Mouse (Mus musculus): ENCODE measurements at regions not wholly inside any gene's neighbourhood (a gene's known extent, or its start where the extent isn't known, plus 50 kb on each side); places are given as distances from the start of the nearest gene placed in this dataset.

DNA sequence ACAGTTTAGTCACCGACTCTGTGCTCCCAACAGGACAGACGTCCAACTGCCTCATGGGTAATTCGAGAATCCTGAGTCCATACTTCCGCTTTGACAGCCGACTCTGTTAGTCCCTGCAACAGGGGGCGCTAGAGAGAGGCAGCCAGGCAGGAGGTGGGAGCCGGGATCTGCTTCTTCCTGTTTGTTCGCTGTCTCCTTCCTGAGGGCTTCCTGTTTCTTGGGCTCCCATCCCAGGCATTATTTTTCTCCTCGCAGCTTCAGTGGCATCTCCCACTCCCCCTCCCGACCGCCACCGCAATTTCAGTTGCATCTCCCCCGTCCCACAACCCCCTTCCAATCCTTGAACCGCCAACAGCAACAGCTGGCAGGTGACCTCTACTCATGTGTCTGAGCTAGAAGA lies 211.1 kb downstream of the Xxylt1 start:
- DNase-seq (ENCODE audit: low read depth, low spot score), result no peak

DNA sequence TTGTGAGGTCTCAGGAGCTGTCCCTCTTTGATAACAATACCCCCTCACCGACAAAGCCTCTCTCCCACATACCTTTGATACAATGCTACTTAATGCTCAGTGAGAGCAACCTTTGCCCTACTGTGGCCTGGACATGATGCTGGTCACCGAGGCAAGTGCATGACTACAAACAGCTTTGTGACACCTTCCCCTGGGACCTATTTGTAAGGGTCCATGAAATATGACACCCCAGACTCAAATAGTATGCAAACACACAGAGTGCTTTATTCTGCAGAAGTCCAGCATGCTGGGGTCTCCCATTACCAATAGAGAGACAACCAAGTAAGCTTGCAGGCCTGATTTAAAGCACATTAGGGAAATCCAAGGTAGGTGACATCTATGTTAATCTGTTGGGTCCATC lies 210.6 kb downstream of the Xxylt1 start:
- no peak for DNase-seq (ENCODE audit: low read depth, low spot score)

DNA sequence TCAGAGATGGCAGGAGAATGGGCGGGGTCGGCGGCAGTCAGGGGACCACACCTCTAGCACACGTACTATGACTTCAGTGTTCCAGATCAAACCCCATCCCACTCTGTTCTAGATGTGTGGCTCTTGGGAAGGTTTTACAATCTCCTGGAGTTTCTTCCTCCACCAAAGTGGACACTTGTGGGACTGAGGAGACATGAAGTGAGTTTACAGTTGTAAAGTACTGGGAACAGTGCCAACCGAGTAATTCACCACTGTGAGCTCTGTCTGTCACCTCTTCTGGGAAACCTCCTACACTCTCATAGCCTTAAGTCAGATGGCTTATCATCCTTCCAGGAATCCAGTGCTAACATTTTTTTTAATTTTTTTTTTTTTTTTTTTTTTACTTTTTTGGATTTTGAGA lies 209.1 kb downstream of the Xxylt1 start:
- no peak for DNase-seq (ENCODE audit: low read depth, low spot score)

DNA sequence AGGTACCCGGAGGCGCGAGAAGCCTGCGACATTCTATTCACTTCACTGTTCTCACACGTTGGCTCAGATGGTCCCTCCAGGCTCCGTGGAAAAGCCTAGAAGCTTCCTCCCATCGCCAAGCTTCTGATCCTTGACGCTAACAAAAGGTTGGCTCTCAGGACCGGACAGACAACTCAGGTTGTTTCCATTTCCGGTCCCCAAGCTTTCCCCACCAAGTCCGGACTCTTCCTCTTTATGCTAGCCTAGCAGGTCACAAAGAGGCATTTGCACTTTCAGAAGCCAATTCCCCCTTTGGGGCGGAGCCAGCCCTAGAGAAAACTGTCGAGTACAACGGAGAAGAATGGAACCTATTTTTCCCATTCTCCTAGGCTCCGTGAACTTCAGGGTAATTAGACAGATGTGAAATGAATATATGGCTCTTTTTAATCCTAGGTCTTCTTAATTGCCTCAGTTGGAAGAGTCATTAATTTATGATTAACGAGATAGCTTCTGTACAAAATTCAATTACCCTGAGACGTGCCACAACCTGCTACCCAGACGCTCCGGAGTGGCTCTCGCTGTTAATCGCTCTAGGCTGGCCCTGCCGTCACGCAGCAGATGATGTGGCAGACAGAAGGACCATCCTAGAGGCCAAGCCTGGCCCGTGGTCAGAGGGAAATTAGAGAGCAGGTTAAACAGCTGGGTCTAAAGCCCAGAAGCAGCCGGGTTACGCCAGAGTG lies 207.6 kb downstream of the Xxylt1 start:
- DNase-seq (ENCODE audit: low read depth, low spot score), result no peak

DNA sequence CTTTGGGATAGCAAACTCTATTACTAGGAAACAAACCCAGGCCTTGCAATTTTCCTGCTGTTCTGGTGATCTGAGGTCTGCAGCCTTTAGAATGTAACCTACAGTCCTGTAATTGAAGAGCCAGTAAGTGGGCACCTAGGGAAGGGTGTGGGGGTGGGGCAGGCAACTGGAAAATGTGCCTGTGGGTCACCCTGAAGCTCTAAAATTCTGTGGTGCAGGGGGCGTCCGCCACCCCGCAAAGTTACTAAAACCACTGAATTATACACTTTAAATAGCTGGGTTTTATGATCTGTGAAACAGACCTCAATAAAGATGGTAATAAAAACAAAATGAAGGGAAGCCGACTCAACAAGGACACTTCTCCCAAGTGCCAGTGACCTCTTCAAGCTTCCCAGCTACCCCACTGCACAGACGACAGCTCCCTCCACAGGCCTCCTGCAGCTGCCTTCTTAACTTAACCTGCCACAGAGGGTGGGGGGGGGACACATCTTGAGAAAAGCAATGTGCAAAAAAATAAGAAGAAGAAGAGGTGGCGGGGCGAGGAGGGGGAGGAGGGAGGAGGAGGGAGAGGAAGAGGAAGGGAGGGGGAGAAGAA lies 205.9 kb downstream of the Xxylt1 start:
- no peak for DNase-seq (ENCODE audit: low read depth, low spot score)

DNA sequence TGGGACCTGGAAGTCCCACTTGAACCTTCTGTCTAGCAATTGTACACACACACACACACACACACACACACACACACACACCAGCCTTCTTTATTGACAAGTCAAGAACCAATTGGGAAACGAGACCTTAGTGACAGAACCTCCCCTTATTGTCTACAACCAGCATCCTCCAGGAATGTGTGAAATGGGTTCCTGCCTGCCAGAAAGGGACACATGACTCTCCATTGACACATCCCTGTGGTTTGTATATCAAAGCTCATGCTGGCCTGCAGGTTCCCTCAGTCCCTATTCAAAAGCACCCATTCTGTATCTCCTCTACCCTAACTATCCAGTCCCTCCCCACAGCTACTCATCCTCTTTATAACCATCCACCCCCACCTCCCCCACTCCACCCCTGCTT lies 202.4 kb downstream of the Xxylt1 start:
- DNase-seq (ENCODE audit: low read depth, low spot score), result no peak

DNA sequence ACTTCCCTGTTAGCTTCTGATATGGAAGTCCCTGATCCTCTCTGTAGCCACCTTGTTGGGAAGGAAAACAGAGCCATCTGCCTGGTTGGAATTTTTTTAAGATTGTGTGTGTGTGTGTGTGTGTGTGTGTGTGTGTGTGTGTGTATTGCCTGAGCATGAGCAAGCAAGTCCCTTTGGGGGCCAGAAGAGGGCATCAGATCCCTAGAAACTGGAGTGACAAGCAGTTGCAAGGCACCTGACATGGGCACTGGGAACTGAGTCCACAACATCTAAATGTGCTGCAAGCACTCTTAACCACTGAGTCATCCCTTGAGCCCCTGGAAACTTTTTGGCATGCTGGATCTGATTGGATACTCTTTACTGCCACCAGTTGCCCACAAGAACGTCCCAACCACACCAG lies 201.4 kb downstream of the Xxylt1 start:
- no peak for DNase-seq (ENCODE audit: low read depth, low spot score)

DNA sequence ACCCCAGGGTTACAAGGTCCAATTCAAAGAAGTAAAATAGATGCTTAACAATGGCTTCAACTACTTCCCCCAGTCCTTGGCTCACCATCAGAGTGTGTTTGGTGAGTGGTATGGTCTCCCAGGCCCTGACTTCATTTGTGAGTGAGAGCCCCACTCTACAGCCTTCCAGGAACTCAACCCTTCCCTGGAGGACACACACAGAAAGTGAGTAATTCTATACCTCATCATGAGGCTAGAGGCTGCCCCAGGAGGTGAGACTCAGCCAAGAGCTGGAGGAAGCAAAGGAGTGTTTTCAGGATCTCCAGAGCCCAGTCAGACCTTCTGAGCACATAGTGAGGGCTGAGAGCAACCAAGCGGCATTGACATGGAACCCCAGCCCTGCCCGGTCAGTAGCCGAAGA lies 200.6 kb downstream of the Xxylt1 start:
- no peak for DNase-seq (ENCODE audit: low read depth, low spot score)

DNA sequence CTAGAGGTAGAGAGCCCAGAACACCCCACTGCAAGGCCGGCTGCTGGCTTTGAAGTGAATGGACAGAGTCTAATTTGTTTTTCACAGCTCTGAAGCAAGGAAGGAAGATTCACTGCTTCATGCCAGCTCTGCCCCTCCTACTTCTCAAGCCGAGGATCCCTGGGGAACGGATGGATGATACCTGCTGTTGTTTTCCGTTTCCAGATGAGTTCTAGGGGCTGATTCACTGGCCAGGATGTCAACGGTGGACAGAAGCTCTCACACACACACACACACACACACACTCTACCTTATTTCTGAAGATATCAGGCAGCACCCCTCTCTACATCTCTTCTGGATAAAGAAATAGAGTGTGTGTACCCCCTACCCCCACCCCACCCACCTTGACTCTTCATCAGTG lies 200.0 kb downstream of the Xxylt1 start:
- DNase-seq (ENCODE audit: low read depth, low spot score), result no peak

DNA sequence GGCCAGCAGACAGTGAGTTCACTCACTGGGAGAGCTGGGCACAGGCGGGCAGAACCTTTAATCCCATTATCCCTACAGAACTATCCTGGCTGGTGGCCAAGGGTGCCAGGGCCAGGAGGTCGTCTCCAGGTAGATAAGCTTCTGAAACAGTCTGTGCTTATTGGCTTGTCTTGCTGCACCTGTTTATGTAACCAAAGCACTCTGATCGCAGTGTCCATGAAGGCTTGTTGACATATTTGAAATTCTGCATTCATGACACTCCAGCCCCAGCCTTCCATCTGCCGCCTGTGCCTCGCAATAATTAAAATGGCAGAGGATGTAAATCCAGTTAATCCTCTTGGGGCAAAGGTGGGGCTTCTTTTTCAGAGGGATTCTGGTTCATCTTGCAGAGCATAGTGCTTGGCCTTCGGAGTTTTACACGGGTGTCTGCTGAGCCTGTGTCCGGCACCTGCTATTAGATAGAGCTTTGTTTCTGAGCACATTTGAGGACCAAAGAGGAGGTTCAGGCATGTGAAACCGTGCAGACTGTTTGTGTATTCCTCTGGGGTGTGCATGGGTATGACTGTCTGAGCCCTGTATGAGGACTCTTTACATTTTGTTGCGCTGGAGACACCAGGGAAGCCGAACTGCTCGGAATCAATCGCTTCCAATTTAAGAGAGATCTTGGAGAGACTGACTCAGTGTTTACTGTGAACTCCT lies 197.6 kb downstream of the Xxylt1 start:
- peak; percentile 34 for DNase-seq (ENCODE audit: low read depth, low spot score)

DNA sequence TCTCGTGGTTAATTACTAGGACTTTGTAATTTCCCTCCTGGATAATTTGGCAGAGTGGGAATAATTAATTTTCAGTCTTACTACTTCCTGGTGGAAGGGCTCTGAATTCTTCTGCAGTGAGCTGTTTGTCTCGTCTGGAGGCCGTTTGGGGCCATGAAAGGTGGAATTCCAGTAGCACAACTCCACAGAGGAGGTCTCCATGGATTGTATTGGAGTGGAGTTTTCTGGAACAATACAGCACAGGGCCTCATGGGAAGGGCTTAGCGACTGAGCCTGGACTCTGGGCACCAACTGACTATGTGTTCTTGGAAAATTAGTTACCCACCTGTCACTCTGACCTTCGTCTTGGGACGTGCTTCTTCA lies 197.1 kb downstream of the Xxylt1 start:
- no peak for DNase-seq (ENCODE audit: low read depth, low spot score)

DNA sequence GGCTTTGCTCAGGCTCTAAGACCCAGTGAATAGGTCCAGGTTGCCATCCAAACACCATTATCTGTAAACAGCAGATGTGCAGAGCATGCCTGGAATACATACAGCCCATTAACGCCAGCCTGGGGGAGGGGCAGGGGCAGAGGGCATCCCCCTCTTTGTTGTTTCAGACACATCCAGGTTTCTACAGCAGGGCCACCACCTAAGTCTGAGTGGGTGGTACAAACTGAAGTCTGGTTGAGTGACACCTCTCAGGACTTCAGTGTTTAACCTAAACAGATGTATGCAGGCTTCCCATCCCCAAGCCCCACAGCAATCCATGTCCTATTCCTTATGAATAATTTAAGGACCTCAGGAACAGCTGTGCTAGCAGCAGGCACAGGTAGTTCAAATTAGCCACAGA lies 194.2 kb downstream of the Xxylt1 start:
- no peak for DNase-seq (ENCODE audit: low read depth, low spot score)

DNA sequence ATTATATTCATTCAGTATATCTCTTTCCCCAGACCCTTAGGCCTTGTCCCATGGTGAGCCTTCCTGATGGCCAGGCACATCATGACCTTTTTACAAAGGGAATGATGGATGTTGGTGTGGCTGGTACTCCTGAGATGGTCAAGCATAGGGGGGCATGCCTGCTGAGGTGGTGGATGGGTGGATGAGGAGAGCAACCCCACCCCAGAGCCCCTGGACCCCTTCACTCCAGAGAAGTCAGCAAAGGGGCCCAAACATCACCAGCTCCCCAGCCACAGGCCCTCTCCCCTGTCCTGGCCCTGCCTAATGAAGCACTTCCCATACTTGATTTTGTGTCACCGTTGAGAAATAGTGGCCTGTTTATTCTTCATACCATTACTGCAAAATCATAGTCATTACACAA lies 193.7 kb downstream of the Xxylt1 start:
- DNase-seq (ENCODE audit: low read depth, low spot score), result no peak

DNA sequence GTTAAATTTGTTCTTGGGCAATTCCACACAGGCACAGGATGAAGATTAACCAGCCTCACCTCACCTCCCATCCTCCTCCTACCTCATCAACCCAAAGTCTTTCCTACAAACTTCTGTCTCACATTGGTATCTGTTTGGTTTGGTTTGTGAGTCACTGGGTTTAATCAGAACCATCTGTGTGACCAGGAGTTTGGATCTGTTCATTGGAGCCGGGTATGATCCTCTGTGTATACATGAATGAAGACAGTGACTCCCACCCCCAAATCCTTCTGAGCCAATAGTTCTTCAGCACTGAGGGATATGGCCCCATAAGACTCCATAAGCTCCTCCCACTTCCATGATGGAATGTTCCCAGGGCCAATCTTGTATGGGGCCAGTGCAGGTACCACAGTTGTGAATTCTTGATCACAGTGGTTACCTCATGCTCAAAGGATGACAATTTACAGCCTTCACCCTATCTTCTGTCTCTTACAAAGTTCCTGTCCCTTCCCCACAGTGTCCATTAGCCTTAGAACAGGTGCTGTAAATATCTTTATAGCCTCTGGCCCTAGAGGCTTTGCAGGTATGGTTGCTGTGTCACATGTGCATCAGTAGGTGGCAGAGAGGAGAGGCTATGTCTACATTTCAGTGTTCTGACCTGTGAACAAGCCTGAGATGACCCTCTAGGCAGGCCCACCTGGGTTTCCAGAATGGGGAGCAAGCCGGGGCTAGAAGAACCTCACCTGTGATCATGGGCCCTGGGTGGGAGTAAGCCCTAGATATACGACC lies 192.5 kb downstream of the Xxylt1 start:
- DNase-seq (ENCODE audit: low read depth, low spot score), result no peak

DNA sequence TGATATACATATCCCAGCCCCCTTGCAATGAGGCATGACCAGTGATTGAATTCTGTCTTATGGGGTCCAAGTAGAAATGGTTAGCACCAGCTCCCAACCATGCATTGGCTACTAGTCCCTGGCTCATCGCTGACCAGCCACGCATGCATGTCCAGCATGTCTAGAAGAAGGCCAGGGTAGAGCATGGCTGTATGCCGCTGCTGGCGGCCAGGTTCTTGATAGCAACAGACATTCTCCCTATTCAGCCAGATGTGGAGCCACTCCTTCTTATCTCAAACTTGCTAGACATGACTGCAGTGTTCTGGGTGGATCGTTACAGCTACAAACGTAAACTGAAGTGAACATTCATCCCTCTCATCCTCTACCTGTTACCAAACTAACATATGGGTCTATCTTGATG lies 188.6 kb downstream of the Xxylt1 start:
- DNase-seq (ENCODE audit: low read depth, low spot score), result no peak

DNA sequence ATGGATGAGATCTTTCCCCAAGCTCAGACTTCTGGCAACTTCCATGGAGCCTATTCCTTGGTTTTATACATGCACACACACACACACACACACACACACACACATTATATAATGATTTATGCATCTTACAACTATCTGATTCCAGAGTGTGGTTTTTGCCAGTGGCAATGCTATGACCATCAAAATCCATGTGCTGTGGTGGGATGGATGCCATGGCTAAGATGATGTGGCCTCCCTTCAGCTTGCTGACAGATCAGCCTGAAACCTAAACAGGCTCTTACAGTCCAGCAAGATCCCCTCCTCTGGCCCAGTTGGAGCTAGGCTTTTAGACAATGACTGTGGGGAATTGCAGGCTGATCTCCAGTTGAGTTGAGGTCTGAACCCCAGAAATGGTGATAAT lies 187.1 kb downstream of the Xxylt1 start:
- no peak for DNase-seq (ENCODE audit: low read depth, low spot score)

DNA sequence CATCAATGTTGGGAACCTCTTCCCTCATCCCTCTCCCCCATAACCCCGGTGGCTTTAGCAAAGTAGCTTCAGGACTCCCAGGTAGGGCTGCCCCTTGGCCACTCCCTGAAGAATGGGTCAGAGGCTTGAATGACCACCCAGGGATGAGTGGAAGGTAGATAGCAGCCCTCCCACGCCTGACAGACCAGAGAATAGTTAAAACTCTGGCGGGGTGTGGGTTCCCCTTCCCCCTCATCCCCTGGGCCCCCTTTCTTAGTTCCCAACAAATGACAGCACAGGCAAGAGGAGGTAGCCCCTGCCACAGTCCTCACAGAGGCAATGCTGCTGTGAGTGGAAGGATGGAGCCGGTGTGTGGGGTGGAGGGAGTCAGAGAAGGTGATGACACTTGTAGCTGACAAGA lies 186.2 kb downstream of the Xxylt1 start:
- no peak for DNase-seq (ENCODE audit: low read depth, low spot score)

DNA sequence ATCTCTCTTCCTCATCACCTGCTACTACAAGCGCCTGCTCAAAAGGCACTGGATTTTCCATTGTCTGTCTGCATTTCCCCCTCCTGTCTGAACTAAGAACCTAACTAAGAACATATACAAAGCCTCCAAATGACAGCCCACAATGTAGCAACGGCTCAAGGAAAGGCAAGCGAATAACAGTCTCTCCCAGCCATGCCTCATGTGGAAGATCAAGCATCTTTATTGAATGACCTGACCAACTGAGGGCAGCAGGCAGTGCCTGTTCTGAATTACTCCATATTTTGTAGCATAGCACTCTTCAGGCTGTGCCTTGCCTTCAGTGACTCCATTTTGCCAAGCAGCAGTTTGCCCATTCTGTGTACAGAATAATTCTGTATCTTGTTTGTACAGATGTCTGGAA lies 183.9 kb downstream of the Xxylt1 start:
- DNase-seq (ENCODE audit: low read depth, low spot score), result no peak

DNA sequence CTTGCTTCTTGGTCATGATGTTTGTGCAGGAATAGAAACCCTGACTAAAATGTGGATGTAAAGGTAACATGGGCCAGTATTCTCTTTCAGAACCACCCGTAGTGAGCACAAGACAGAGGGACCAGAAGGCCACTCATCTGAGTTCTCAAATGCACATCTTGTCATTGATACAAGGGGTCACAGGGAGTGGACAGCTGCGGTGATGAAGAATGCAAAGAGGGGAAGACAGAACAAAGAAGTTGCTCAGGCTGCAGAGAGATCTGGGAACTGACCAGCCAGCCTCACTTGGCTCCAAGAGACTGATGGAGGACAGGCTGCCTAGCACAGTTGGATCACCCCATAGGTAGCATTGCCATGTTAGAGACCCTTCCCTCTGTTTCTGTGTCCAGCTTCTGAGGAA lies 181.1 kb downstream of the Xxylt1 start:
- DNase-seq (ENCODE audit: low read depth, low spot score), result no peak

DNA sequence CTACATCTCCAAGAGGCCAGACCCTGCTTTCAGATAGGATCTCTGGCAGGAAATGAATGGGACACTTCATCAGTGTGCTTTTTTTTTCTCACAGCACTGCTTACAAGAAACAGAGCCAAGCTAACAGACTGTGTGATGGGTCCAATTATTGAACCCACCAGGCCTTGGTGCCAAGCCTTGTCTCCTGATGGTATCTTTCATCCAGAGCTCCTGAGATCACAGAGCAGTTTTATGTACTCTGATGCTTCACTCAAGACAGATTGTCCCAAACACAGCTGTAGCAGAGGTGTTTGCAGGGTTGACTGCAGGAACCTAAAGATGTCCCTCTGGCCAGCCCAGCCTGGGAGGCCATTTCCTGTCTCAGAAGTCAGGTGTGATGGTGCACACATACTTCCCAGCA lies 179.9 kb downstream of the Xxylt1 start:
- DNase-seq (ENCODE audit: low read depth, low spot score), result no peak
